Mouse (Mus musculus): ENCODE measurements around the gene Ttc17.

Ttc17 gene

GRCm38 (mm10) chr2:94381057-94381647, 25.3 kb downstream of the Ttc17 start:
- in situ Hi-C loops (cut with MseI, MboI): no loop called here

DNA sequence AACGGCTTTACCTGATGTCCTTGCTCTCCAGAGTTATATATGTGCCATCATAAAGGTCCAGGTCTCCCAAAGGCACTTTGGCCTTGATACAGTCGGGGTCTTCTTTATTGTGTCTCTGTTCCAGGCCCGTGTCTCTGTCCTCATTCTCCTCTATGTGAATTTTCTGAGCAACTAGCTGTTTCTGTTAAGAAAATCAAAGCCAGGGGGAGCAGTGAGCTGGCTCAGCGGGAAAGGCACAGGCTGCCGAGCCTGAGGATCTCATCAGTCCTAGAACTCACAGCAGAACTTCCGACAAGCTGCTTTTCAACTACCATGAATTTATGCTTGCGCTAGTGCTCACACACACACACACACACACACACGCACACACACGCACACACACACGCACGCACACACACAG, 27.8 kb downstream of the Ttc17 start:
- in situ Hi-C loops (cut with MseI, MboI): no loop called here

DNA sequence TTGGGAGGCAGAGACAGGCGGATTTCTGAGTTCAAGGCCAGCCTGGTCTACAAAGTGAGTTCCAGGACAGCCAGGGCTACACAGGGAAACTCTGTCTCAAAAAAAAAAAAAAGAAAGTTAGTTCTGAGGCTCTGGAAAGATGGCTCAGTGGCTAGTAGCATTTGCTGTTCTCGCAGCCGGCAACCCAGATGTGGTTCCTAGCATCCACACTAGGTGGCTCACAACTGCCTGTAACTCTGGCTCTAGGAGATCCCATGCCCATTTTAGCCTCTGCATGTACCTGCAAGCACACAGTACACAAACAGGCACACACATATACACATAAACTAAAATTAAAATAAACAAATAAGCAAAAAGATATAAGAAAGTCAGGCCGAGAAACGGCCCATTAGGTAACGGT, 35.4 kb downstream of the Ttc17 start:
- in situ Hi-C loops (cut with MseI, MboI): no loop called here

DNA sequence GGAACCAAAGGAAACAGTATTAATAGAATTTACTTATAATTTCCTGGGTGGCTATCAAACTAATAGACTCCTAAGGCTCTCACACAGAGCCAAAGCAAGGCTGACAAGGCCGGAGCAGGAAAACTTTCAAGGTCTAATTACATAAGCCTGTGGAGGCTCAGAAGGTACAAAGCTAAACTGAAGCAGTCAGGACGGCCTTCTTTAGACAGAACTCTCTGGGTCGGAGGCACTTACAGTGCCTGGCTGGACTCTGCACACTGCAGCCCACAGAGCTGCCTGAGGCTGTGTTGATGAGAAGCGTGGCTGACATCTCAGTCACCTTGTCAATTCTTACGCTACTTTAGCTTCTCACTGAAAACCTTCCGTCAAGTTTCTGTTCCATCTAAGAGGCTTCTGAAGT, 42.7 kb downstream of the Ttc17 start:
- in situ Hi-C loops (cut with MseI, MboI): no loop called here

GRCm38 (mm10) chr2:94360398-94360973, 46.0 kb downstream of the Ttc17 start:
- in situ Hi-C loops (cut with MseI, MboI): no loop called here

GRCm38 (mm10) chr2:94348165-94348591, 58.3 kb downstream of the Ttc17 start:
- in situ Hi-C loops (cut with MseI, MboI): no loop called here

DNA sequence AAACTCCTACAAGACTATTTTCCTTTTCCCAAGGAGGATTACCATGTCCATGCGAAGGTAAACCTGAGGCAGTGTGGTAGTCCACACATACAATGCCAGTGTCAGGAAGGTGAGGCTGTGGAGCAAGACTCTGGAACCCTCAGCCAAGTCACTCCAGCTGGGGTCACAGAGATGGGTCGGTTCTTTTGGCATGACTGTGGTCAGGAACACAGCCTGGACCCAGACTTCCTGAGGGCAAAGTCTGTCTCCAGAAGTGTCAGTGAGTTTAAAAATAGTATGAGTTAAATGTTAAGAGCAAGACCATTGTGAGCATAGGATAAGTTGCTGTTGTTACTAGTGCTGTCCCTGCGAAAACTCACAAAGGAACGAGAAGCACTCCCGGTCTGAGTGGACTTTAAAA, 59.7 kb downstream of the Ttc17 start:
- in situ Hi-C loops (cut with MseI, MboI): no loop called here

DNA sequence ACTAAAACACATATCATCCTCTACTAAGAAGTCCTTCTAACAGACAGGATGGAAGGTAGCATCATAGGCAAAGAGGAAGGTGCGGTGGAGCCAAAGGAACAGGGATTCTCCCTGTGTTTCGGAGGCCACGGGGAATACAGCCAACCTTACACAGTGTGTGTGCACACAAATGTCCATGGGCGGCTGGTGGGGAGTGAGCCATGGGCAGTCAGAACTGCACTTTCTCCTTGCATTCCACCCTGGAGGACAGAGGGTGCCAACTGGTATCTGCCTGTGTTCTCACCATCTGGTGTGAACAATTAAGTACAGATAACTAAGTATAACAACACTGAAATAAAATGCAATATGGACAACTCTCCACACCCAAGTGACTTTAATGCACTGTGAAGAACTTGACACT, 61.9 kb downstream of the Ttc17 start:
- in situ Hi-C loops (cut with MseI, MboI): no loop called here

DNA sequence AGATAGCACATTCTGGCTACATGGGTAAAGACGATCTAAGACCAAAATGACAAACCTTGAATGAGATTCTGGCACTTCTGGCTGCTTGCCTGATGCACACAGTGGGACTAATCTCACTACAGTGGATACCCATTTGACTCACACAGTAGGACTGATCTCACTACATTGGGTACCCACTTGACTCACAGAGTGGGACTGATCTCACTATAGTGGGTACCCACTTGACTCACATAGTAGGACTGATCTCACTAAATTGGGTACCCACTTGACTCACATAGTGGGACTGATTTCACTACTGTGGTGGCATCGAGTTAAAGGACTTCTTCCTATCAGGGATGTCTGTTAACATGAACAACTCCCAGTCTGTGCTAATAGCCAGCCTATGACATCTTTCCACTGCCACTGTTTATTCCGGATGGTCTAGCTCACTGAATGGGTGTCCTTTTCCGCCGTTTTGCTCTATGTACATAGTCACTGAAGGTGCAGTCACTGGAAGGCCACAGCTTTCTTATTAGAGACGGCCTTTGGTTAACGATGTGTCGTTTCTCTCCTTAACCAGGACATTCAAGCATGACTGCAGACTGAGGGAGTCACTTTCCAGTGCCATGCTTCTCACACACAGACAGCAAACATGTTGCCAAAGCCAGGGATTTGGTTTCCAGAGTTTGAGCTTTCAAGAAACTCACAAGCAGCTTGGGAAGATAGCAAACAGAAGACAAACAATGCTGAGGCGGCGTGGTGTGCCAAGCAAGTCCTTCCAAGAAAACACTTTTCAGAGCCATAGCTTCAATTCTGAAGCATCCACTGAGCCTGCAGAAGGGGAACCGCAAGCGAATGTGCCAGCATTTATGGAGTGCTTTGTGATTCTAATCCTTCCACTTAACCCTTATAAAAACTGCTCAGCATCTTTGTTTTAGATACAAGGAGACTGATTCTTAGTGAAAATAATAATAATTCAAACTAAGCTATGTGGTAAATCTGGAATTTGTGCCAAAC, 62.9 kb downstream of the Ttc17 start:
- in situ Hi-C loops (cut with MseI, MboI): no loop called here

GRCm38 (mm10) chr2:94340769-94341168, 65.7 kb downstream of the Ttc17 start:
- in situ Hi-C loops (cut with MseI, MboI): no loop called here

DNA sequence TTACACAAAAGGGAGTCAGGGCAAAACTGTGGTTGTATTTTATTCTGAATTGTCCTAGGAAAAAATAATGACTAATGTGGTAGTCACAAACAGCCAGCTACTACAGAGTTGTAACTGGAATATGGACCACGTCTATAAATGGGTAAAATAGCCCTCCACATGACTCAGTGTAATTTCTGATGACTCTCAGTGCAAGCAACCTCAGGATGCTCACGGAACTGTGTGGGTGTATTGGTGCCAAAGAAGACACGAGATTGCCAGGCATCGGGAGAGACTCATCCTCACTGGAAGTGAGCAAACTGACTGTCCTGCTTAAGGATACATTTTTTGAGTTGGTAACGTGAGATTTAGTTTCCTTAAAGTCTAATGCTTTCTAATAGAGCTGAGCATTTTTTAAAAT, 67.0 kb downstream of the Ttc17 start:
- in situ Hi-C loops (cut with MseI, MboI): no loop called here

DNA sequence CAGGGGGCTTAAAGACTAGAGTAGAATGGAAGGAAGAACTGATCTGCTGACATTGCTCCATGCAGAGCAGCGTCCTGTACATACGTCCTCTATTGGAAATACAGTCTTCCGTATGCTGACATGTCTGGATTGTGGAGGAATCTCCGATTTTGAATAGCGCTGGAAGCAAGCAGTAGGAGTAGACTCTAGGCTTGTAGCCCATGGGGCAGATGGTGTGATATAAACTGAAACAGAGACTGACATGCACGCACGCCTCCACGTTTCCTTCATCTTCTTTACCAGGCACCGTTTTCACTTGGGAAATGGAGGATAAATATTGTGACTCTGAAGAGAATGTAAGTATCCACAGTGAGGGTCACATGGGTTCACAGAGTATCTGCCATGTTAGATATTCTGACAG, 70.2 kb downstream of the Ttc17 start:
- in situ Hi-C loops (cut with MseI, MboI): no loop called here

DNA sequence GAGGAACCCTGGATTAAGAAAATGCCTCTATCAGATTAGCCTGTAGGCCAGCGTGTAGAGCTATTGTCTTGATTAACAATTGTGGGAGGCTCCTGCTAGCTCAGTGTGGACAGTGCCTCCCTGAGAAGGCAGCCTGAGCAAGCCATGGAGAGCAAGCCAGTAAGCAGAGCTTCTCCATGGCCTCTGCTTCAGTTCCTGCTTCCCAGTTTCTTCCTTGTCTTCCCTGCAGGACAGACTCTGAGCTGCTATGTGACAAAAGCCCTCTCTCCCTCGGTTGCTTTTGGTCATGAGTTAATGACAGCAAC, 71.8 kb downstream of the Ttc17 start:
- in situ Hi-C loops (cut with MseI, MboI): no loop called here

DNA sequence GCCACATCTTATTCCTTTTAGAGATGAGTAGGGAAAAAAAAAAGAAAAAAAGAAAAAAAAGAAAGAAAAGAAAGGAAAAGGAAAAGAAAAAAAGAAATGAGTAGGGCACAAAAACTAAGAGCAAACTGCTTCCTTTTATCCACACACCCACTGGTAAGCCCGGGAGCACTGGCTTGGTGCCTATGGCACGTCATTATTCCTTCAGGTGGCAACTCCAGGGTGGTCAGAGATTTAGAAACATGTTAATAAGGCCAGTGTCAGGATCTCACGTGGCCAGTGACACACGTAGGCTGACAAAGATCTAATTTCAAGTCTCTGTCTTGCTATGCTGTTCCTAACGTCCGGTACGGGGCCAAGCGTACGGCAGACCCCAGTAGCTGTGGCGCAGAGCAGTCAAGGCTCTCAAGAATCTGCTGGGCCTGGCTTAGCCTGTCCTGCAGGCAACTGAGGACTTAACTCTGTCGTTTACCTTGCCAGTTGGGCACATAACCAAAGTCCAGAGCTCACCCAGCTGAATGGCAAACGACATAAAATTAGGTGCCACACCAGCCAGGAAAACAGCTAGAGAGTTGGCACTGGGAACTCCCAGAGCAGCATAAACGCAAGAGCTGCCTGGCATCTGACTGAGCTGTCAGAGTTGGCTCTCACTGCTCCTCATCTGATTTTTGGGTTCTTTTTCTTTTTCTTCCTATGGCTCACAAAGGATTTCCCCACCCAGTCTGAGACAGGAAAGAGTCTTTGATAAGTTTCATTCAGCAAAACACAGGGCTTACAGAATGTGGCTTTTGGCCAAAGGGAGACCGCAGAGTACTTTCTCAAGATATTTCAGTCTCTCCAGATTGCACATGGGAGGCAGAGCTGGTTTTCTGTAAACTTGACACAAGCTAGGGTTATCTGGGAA, 72.4 kb downstream of the Ttc17 start:
- in situ Hi-C loops (cut with MseI, MboI): no loop called here

- in situ Hi-C loops (cut with MseI, MboI): no loop called here
Observed at GRCm38 (mm10) chr2:94333086-94333485, 73.4 kb downstream of the Ttc17 start.

DNA sequence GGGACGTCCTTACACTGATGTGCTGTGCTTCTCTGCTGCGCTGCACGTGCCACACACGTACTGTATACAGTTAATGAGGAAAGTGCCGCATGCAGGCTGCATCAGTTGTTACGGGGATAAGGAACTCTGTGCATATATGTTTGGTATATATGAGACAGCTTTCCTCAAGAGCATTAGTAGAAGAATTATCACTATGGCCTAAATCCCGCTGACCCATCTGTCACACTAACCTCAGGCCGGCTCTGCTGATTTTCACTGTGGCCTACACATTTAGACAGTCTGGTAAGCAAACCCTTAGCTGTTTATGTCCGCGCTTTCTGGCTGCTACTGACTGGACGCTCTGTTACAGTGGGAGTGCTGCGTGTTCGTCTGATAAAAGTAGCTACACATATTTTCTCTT, 77.2 kb downstream of the Ttc17 start:
- in situ Hi-C loops (cut with MseI, MboI): no loop called here

- in situ Hi-C loops (cut with MseI, MboI): no loop called here
Observed at GRCm38 (mm10) chr2:94327836-94328235, 78.7 kb downstream of the Ttc17 start.

- in situ Hi-C loops (cut with MseI, MboI): no loop called here
Observed at GRCm38 (mm10) chr2:94319780-94320179, 86.7 kb downstream of the Ttc17 start.

GRCm38 (mm10) chr2:94316526-94316925, 90.0 kb downstream of the Ttc17 start:
- in situ Hi-C loops (cut with MseI, MboI): no loop called here

- in situ Hi-C loops (cut with MseI, MboI): no loop called here
Observed at GRCm38 (mm10) chr2:94303984-94304383, 102.5 kb downstream of the Ttc17 start.

DNA sequence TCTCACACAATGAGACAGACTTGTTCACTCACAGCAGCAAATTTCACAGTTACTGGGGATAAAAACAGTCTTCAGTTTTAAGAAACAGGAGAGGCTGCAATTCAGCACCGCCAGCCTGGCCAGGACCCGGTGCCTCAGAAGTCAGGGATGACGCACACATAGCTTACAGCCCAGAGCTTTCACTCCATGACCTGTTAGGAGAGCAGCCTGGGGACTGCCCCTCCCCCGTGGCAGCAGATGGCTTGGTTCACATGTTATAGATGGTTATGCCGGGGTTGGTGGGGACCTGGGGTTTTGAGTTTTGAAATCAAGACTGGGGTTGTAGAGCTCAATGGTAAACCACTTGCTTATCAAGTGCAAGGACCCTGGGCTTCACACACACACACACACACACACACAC, 104.1 kb downstream of the Ttc17 start:
- in situ Hi-C loops (cut with MseI, MboI): no loop called here

- in situ Hi-C loops (cut with MseI, MboI): no loop called here
Observed at GRCm38 (mm10) chr2:94301749-94302148, 104.7 kb downstream of the Ttc17 start.
